Mouse (Mus musculus) heart, embryonic 13.5 days (tissue): ENCODE measurements around the gene Scgb1b7. TPM values are rescaled to one million over a fixed set of nuclear protein-coding genes. Genes with fewer than 3 reads are reported as not detected.
"Not testable (repeated sequence)": the region's sequence is repeated elsewhere in the genome, so short reads cannot be mapped to it uniquely, and the experiment has no call there.

ENCODE experiments used
- ATAC-seq: fragments of 200-750 bp; cut with Nextera tagmentation; 2 replicates; pipeline ENCODE4 v1.8.0; 2017; ENCODE audit warnings: moderate TSS enrichment; ENCODE audit not compliant: insufficient number of reproducible peaks, low FRiP score, low TSS enrichment; ENCODE audit errors: extremely low read depth
- H3K27ac ChIP-seq: fragments of 300-500 bp; sonication (generic); replicated peaks from 2 replicates; pipeline ENCODE4 v1.5.1; 2015; ENCODE audit warnings: moderate library complexity, mild to moderate bottlenecking, inconsistent platforms
- H3K27me3 ChIP-seq: fragments of 300-500 bp; sonication (generic); replicated peaks from 2 replicates; pipeline ENCODE4 v1.6.1; 2015; ENCODE audit warnings: mild to moderate bottlenecking, inconsistent platforms
- H3K36me3 ChIP-seq: fragments of 300-500 bp; sonication (generic); 2 replicates; pipeline ENCODE4 v1.6.1; 2015; ENCODE audit warnings: mild to moderate bottlenecking, inconsistent platforms
- H3K4me1 ChIP-seq: fragments of 300-500 bp; sonication (generic); 2 replicates; pipeline ENCODE4 v1.6.1; 2015; ENCODE audit warnings: inconsistent platforms
- H3K4me2 ChIP-seq: fragments of 300-500 bp; sonication (generic); 2 replicates; pipeline ENCODE4 v1.6.1; 2015; ENCODE audit warnings: inconsistent platforms, mild to moderate bottlenecking, moderate library complexity
- H3K4me3 ChIP-seq: fragments of 300-500 bp; sonication (generic); 2 replicates; pipeline ENCODE4 v1.5.1; 2015; ENCODE audit warnings: moderate library complexity, mild to moderate bottlenecking, inconsistent platforms
- H3K9ac ChIP-seq: fragments of 300-500 bp; sonication (generic); 2 replicates; pipeline ENCODE4 v1.6.1; 2015; ENCODE audit warnings: inconsistent platforms, mild to moderate bottlenecking, moderate library complexity
- H3K9me3 ChIP-seq: fragments of 300-500 bp; sonication (generic); 2 replicates; pipeline ENCODE4 v1.6.1; 2016; ENCODE audit warnings: inconsistent platforms
- whole genome bisulfite sequencing: fragments of 180-500 bp; shearing (Covaris S2); methylation state at CpG from one replicate; pipeline ENCODE4 v1.1.7; 2015; ENCODE audit warnings: mixed read lengths; 5-methylcytosine and 5-hydroxymethylcytosine counted together
- polyA plus RNA-seq: library from polyadenylated mRNA; unstranded; fragments of >200 nt; fragmentation: Nextera tagmentation; extraction: Ambion mirVana; gene quantifications from 2 replicates; pipeline ENCODE4 v1.2.1, GENCODE M21; 2015

Scgb1b7 gene
- polyA plus RNA-seq: not detected in 2 replicates

- not testable (repeated sequence) for H3K36me3 ChIP-seq, H3K27me3 ChIP-seq, H3K4me3 ChIP-seq, H3K9me3 ChIP-seq, H3K9ac ChIP-seq, ATAC-seq, H3K4me2 ChIP-seq, H3K27ac ChIP-seq, H3K4me1 ChIP-seq
- WGBS: 88% methylated on average over 4 of the region's 5 CpGs
Measured at GRCm38 (mm10) chr7:31712365-31712764, at the start of gene Scgb1b7. Gene Scgb1b7, plus strand, starts transcription at chr7:31712665.

GRCm38 (mm10) chr7:31705657-31706056 is 6.8 kb upstream of the Scgb1b7 start, which contains the start of gene Scgb2b7:
Gene Scgb2b7, minus strand, starts transcription at chr7:31705757.
- H3K9ac ChIP-seq, H3K4me1 ChIP-seq, ATAC-seq, H3K36me3 ChIP-seq, H3K4me3 ChIP-seq, H3K27ac ChIP-seq, H3K27me3 ChIP-seq, H3K4me2 ChIP-seq: not testable (repeated sequence)
- H3K9me3 ChIP-seq: peaks cover 12% of the 10 kb centered on the region; the same call in 1 of the 2 replicates

Other genes starting within 250 kb of the Scgb1b7 start
- not detected in 2 replicates for gene Scgb2b7, start 6.9 kb upstream of the Scgb1b7 start, polyA plus RNA-seq